Mouse (Mus musculus) heart, adult 11 months (tissue): Measurements from ENCODE around the gene Lrrc8e.

Source experiments
- DNase-seq: peaks from one replicate; pipeline ENCODE4 v3.0.0; 2022

The Lrrc8e gene

GRCm38 (mm10) chr8:4226739-4227347 lies at the start of gene Lrrc8e:
Lrrc8e (plus strand) TSS chr8:4226827.
- peak; percentile 81 for DNase-seq

- DNase-seq: peak; percentile 90
These were observed 43.2 kb upstream of the Lrrc8e start for GRCm38 (mm10) chr8:4183409-4183808.

DNA sequence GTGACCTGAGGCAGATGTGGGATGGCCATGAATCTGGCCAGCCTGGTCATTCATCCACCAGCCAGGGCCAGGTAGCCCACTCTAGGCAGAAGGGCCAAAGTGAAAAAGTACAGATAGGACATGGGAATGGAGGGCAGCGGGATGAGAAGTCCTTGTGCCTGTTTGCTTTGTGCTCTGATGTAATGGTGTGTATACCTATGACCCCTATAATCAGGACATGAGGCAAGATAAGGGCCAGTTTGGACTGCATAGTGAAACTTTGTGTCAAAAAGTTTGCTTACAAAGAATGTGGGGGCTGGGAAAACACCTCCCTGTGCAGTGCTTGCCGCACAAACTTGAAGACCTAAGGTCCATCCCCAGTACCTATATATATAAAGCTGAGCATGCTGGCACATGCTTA lies 40.5 kb upstream of the Lrrc8e start:
- DNase-seq: no peak

GRCm38 (mm10) chr8:4188605-4189004 lies 38.0 kb upstream of the Lrrc8e start:
- no peak for DNase-seq

- DNase-seq: no peak
These were observed 37.5 kb upstream of the Lrrc8e start for GRCm38 (mm10) chr8:4189031-4189722.

DNA sequence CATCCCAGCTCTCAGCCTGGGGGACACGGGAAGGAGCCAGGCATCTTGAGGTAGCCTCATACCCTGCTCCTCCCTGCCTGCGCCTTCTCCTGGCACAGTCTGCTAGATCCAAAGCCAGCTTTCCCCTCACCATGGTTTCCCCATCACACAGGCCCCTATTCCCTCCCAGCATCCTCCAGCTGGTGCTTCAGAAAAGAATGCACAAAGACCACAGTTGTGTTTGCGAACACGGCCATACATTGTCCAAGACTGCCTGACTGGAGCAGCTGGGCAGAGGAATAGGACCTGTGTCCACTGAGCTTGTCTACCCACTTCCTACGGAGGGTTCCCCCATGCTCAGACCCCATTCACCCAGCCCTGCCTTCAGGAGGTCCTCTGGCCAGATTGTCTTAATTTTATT lies 34.3 kb upstream of the Lrrc8e start:
- no peak for DNase-seq

GRCm38 (mm10) chr8:4192807-4193587 lies 33.6 kb upstream of the Lrrc8e start:
- DNase-seq: peak; percentile 98

DNA sequence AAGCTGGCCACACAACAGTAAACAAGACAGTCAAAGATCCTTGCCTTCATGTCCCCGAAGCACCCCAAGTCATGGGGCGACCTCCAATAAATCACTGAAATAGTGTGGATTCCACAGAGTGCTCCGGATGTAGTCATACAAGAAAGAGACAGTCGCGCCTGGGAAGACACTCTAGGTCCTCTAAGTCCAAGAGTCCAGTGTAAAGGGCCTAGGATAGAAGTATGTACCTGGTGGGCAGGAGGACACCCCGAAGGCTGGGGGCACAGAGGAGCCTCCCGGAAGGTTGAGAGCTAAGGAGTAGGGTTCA lies 33.1 kb upstream of the Lrrc8e start:
- no peak for DNase-seq

DNA sequence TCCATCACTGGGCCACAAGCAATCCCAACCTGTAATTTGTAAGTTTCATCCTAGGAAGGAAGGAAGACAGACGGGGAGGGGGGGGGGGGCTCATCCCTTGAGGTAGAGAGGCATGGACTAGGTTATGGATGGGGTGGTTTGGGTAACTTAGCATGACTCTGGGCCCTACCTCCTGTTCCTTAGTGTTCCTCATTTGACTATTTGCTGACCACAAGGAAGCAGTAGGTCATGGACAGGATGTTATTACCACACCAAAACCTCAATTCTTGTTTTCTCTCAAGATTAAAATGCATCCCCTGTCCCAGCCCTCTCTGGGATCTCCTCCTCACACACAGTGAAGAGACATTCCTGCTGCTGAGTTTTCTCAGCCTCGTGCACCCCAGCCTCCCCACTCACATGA lies 25.3 kb upstream of the Lrrc8e start:
- no peak for DNase-seq

GRCm38 (mm10) chr8:4205246-4206123 lies 21.1 kb upstream of the Lrrc8e start:
- DNase-seq: no peak

DNA sequence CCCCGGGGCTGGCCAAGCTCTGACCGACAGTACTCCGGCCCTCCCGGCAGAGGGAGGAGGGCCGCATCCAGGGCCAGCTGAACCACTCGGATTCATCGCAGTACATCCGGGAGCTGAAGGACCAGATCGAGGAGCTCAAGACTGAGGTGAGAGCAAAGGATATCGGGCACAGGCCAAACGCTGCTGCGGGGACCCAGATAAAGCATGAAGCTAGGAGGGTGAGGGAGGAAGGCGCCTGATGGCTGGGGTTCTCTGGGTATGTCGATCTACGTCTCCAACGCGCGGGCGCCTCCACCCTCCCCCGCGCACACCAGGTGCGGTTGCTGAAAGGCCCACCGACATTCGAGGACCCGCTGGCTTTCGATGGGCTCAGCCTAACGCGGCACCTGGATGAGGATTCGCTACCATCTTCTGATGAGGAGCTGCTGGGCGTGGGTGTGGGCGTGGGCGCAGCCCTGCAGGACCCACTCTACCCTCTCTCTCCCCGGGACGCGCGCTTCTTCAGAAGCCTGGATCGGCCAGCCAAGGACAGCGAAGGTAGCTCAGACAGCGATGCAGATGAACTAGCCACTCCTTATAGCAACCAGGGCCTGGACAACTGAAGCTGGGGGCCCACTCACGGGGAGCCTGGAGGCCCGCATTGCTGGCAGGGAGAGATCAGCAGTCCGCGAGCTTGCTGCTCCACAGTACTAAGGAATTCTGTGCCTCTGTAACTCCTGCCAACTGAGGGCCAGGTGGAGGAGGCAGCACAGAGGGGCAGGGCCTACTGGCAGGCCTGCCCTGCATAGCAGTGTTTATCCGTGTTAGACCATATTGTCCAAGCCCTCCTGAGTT lies 20.2 kb upstream of the Lrrc8e start:
- DNase-seq: no peak

- DNase-seq: no peak
These were observed 19.6 kb upstream of the Lrrc8e start for GRCm38 (mm10) chr8:4207016-4207350.

DNA sequence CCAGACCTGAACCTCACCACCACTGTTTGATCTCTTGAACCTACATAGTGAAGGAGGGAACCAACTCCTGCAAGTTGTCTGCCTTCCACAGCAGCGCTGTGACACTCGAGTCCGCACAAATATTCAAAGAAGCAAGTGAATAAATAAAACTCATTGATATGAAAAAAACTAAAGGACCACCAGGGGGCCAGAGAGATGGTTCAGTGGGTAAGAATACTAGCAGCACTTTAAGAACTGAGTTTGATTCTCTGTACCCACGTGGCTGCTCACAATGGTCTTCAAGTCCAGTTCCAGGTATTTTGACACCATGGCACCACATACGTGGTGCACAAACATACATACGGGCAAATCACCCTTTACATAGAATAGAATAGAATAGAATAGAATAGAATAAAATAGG lies 15.5 kb upstream of the Lrrc8e start:
- no peak for DNase-seq

DNA sequence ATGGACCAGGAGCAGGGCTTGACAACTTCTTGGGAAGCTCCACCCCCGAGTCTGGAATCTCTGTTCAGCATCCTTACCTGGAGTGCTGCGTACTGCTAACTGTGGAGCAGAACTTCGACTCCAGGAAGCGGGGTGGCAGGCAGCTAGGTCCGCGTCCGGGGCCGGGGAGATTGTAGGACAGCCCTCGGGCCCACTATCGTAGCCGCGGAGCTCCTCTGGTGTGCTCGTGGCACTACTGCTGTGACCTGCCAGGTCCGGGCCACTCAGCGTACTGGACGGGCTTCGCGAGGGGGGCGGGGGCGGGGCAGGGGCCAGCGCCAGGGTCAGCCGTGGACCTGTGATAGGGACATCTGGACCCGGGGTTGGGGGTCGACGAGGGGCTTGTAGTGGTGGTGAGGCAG lies 13.8 kb upstream of the Lrrc8e start:
- DNase-seq: no peak

DNA sequence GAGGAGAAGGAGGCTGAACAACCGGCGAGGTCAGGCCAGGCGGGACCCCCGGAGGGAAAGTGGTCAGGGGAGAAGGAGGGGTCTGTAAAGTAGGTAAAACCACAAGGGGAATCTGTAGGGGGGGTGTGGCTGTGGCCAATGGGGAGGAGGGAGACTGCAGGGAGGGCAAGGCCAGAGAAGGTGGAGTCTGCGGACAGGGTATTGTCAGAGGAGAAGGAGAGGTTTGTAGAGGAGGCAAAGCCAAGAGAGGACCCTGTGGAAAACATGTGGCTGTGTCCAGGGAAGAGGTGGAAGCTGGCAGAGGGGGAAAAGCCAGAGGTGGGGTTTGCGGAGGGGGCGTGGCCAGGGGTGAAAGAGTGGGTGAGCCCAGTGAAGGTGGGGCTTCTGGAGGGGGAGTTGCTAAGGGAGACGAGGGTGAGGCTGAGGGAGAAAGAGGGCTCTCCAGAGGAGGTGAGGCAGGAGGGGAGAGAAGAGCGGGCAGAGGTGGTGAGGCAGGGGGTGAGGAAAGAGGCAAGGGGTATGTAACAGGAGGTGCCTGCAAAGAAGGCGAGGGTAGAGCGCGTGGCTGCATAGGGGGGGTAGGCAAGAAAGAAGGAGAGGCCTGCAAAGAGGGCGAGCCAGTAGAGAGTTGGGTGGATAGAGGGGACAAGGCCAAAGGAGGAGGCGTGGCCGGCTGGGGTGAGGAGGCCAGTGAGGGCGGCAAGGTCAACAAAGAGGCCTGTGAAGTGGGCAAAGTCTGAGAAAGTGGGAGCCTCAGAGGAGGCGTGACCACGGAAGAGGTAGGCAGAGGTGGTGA lies 13.2 kb upstream of the Lrrc8e start:
- peak; percentile 96 for DNase-seq

- peak; percentile 96 for DNase-seq
These were observed 12.3 kb upstream of the Lrrc8e start for GRCm38 (mm10) chr8:4214006-4214980.

DNA sequence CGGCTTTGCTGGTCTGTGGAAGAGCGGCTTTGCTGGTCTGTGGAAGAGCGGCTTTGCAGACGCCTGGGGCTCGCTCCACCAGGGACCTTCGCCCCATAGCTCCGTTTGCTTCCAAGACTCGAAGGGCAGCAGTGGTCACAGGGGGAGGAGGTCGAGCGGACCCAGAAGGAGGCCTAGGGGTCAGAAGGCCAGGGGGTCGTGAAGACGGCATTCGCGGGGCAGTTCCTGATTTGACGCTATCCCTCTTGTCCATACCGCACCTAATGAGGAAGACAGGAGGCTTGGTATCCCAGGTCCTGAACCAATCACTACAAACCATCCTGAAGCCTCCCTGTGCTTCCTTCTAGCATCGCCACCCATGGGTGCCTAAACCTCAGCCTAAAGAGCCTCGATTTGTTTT lies 10.3 kb upstream of the Lrrc8e start:
- DNase-seq: no peak

DNA sequence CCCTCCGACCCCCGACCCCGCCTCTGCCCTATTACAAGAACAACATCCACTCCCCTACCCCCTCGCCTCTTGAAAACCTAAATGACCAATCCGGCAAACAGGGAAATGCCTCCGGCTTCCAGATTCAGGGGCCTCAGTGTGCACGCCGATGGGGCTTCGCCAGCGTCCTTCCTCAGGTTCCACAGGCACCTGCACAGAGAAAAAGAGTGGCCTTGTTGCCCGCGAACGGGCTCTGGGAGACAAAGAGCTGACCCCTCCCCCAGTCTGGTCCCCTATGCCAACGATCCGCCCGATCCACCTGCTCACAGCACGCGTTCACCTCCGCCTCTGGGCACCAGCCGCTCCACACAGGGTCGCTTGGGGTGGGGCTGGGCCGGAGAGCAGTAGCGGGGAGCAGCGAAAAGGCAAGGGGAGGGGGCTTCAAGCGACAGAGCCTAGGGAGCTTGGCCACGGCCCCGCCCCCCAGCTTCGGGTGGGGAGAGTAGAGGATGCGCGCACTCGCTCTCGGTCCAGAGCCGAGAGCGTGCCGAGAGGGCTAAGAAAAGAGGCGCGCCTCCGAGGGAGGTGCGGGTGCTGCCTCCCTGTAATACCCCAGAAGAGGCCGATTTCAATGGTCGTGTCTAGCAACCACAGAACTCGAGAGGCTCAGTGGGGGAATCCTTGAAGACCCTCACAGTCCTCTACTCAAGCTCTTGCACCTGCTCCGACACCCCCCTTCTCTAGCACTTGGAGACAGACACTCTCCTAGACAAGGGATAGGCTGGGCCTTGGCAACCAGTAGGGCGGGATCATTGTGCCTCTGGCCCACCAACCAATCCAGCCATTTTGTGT lies 9.6 kb upstream of the Lrrc8e start, which contains the start of gene Prr36:
Prr36 (minus strand) TSS at position 669 of the 831 bp plus-strand sequence.
- no peak for DNase-seq

GRCm38 (mm10) chr8:4219617-4220016 lies 7.0 kb upstream of the Lrrc8e start:
- no peak for DNase-seq
